ENCODE assay signal across 8 mouse cellular contexts in genomic region chr11:98358161-98359083, GRCm38 (mm10). TPM values are rescaled to one million over a fixed set of nuclear protein-coding genes. Genes with fewer than 3 reads are reported as not detected.
DNase-seq lines count a peak whose midpoint lies in the region; ATAC-seq and TF ChIP-seq lines count a peak whose summit lies in the region.

TSS of gene Stard3 (plus strand) at chr11:98358368.

- H3K27me3 ChIP-seq in MEL (ENCODE audit: control insufficient read depth in 1 of 2, insufficient read depth in 2 of 2, low read length in 2 of 2) = no peaks in the 10 kb centered on the region
- H3K27me3 ChIP-seq in forebrain, embryonic 14.5 days (replicated peaks; ENCODE audit: control insufficient read depth, insufficient read depth, low read length) = no peaks in the 10 kb centered on the region
- peaks cover 3% of the 10 kb centered on the region; the same call in 1 of the 2 replicates for H3K27me3 ChIP-seq in lung, embryonic 16.5 days (ENCODE audit: control insufficient read depth, insufficient read depth, low read depth, low read length)
- H3K27me3 ChIP-seq in thymus, adult 2 months (ENCODE audit: control insufficient read depth, insufficient read depth, low read length) = no peaks in the 10 kb centered on the region

- TF ChIP-seq RAD21 in MEL (IDR thresholded peaks at IDR 0.05; ENCODE audit: low read depth, low read length) = no peak

- peak within 1 kb of the TSS; percentile 83 to 89 for H3K4me3 ChIP-seq in MEL (ENCODE audit: control insufficient read depth in 1 of 2, insufficient read depth in 1 of 2, low read depth in 2 of 2, low read length in 2 of 2)
- H3K4me3 ChIP-seq in forebrain, embryonic 14.5 days (ENCODE audit: low read depth, low read length) = peak within 1 kb of the TSS; percentile 68
- H3K4me3 ChIP-seq in lung, embryonic 16.5 days (ENCODE audit: low read length) = peak within 1 kb of the TSS; percentile 79
- peak within 1 kb of the TSS; percentile 70 for H3K4me3 ChIP-seq in thymus, adult 2 months (ENCODE audit: control insufficient read depth, insufficient read depth, low read length)

- ATAC-seq in forebrain, embryonic 14.5 days = peak; percentile 90
- peak; percentile 91 for ATAC-seq in lung, embryonic 16.5 days (ENCODE audit: low read depth)

- peak within 1 kb of the TSS; percentile 87 for H3K27ac ChIP-seq in MEL (ENCODE audit: control insufficient read depth, low read depth, low read length)
- peak within 1 kb of the TSS; percentile 66; the same call in 1 of the 2 replicates for H3K27ac ChIP-seq in forebrain, embryonic 14.5 days (ENCODE audit: low read depth, low read length)
- peak within 1 kb of the TSS; percentile 94 for H3K27ac ChIP-seq in lung, embryonic 16.5 days (ENCODE audit: low read length)
- peak within 1 kb of the TSS; percentile 76 for H3K27ac ChIP-seq in thymus, adult 2 months (ENCODE audit: control insufficient read depth, insufficient read depth, low read length)

- peak within 1 kb of the TSS; percentile 89 for H3K9ac ChIP-seq in MEL (ENCODE audit: control insufficient read depth, low read depth, low read length, poor library complexity, severe bottlenecking)
- H3K9ac ChIP-seq in forebrain, embryonic 14.5 days (ENCODE audit: low read length) = peak within 1 kb of the TSS; percentile 75
- H3K9ac ChIP-seq in lung, embryonic 16.5 days (ENCODE audit: low read length) = peak within 1 kb of the TSS; percentile 86

- H3K36me3 ChIP-seq in MEL (ENCODE audit: control insufficient read depth in 1 of 2, insufficient read depth in 2 of 2, low read length in 2 of 2) = peaks cover 0 to 17% of the 10 kb centered on the region in 2 experiments; a peak in 2 of 4 replicates
- no peaks in the 10 kb centered on the region for H3K36me3 ChIP-seq in forebrain, embryonic 14.5 days (ENCODE audit: control insufficient read depth, insufficient read depth, low read length)
- no peaks in the 10 kb centered on the region for H3K36me3 ChIP-seq in lung, embryonic 16.5 days (ENCODE audit: control insufficient read depth, insufficient read depth, low read length)
- H3K36me3 ChIP-seq in thymus, adult 2 months (ENCODE audit: control insufficient read depth, insufficient read depth, low read length) = no peaks in the 10 kb centered on the region

- intact Hi-C loops in heart, postnatal 25 days (cut with DNase I) = no loop called here

- peaks cover 9 to 28% of the 10 kb centered on the region in 2 experiments for H3K4me1 ChIP-seq in MEL (ENCODE audit: control insufficient read depth in 1 of 2, insufficient read depth in 2 of 2, low read length in 2 of 2)
- H3K4me1 ChIP-seq in forebrain, embryonic 14.5 days (ENCODE audit: control insufficient read depth, insufficient read depth, low read length) = peaks cover 16% of the 10 kb centered on the region
- H3K4me1 ChIP-seq in lung, embryonic 16.5 days (replicated peaks; ENCODE audit: control insufficient read depth, insufficient read depth, low read length) = peaks cover 49% of the 10 kb centered on the region
- H3K4me1 ChIP-seq in thymus, adult 2 months (replicated peaks; ENCODE audit: control insufficient read depth, insufficient read depth, low read length) = peaks cover 46% of the 10 kb centered on the region

- no peaks in the 10 kb centered on the region for H3K9me3 ChIP-seq in MEL (replicated peaks; ENCODE audit: insufficient read depth, low read length)
- H3K9me3 ChIP-seq in forebrain, embryonic 14.5 days (replicated peaks; ENCODE audit: control insufficient read depth, low read length) = no peaks in the 10 kb centered on the region
- H3K9me3 ChIP-seq in lung, embryonic 16.5 days (ENCODE audit: control insufficient read depth, low read length) = no peaks in the 10 kb centered on the region

- no peak for TF ChIP-seq CTCF in MEL (IDR thresholded peaks at IDR 0.05 in 2 of 3, conservative IDR thresholded peaks at IDR 0.05 in 1 of 3; ENCODE audit: control insufficient read depth in 1 of 3, insufficient read depth in 1 of 3, low read depth in 2 of 3, low read length in 3 of 3, poor library complexity in 1 of 3, severe bottlenecking in 1 of 3)
- TF ChIP-seq CTCF in thymus, adult 2 months (IDR thresholded peaks at IDR 0.05; ENCODE audit: borderline replicate concordance, control insufficient read depth, extremely low read depth, insufficient read depth, low read length, poor library complexity) = no peak

- peak within 1 kb of the TSS; percentile 91 for H3K4me2 ChIP-seq in forebrain, embryonic 14.5 days (ENCODE audit: low read length)
- H3K4me2 ChIP-seq in lung, embryonic 16.5 days (ENCODE audit: low read depth, low read length) = peak within 1 kb of the TSS; percentile 88

- peaks cover 32% of the 10 kb centered on the region for H3K79me2 ChIP-seq in MEL (ENCODE audit: control insufficient read depth, insufficient read depth, low read length, poor library complexity)

- under 1% methylated on average over 59 of the region's 60 CpGs for WGBS in forebrain, embryonic 14.5 days
- WGBS in lung, embryonic 16.5 days = under 1% methylated on average over 52 of the region's 60 CpGs
- WGBS in thymus, adult 2 months = under 1% methylated on average over 60 of the region's 60 CpGs

- peak; percentile 98 for DNase-seq in MEL (ENCODE audit: low read depth, low spot score)
- DNase-seq in cerebellum, adult 11 months = peak; percentile 83
- DNase-seq in forebrain, embryonic 14.5 days (ENCODE audit: low spot score) = peak; percentile 94
- peak; percentile 78 for DNase-seq in heart, postnatal 25 days (ENCODE audit: low spot score)
- peak; percentile 68 to 86 for DNase-seq in layer of hippocampus, adult 18-20 months (ENCODE audit: low spot score in 2 of 2)
- DNase-seq in ovary, adult 18-20 months (ENCODE audit: low spot score) = peak; percentile 84
- DNase-seq in thymus, adult 2 months = peak; percentile 91

- TF ChIP-seq EP300 in MEL (IDR thresholded peaks at IDR 0.05; ENCODE audit: low read depth in 1 of 2, low read length in 2 of 2) = no peak

- TF ChIP-seq POLR2A in MEL (IDR thresholded peaks at IDR 0.05; ENCODE audit: control insufficient read depth in 1 of 2, insufficient read depth in 1 of 2, low read depth in 1 of 2, low read length in 2 of 2, poor library complexity in 1 of 2) = peak; percentile 94 to 97
- peak; percentile 77 for TF ChIP-seq POLR2A in thymus, adult 2 months (IDR thresholded peaks at IDR 0.05; ENCODE audit: control insufficient read depth, extremely low read depth, insufficient read depth, low read length, poor library complexity)

TF ChIP-seq in MEL, 35 proteins besides CTCF, POLR2A, EP300 and RAD21 (continues in another document):
- TF ChIP-seq ZKSCAN1 (IDR thresholded peaks at IDR 0.05; ENCODE audit: low read depth, low read length) (no peak), SMC3 (IDR thresholded peaks at IDR 0.05; ENCODE audit: low read depth, low read length) (no peak), ZNF384 (IDR thresholded peaks at IDR 0.05; ENCODE audit: low read depth, low read length) (no peak), MEF2A (IDR thresholded peaks at IDR 0.05; ENCODE audit: extremely low read depth, insufficient replicate concordance, low read depth, low read length, poor library complexity, severe bottlenecking) (no peak), POLR2AphosphoS2 (IDR thresholded peaks at IDR 0.05; ENCODE audit: low read length) (peak; percentile 97), MAFK (IDR thresholded peaks at IDR 0.05; ENCODE audit: borderline replicate concordance, low read depth, low read length) (no peak), HCFC1 (IDR thresholded peaks at IDR 0.05; ENCODE audit: low read depth, low read length) (peak; percentile 84), CHD1 (IDR thresholded peaks at IDR 0.05; ENCODE audit: low read depth, low read length) (0 out of 2 replicates have a peak, but pooled peaks have one; percentile 57), POLR2AphosphoS5 (IDR thresholded peaks at IDR 0.05; ENCODE audit: borderline replicate concordance, low read depth, low read length) (no peak), TBP (IDR thresholded peaks at IDR 0.05; ENCODE audit: low read depth, low read length) (peak; percentile 94), RCOR1 (IDR thresholded peaks at IDR 0.05; ENCODE audit: low read depth, low read length) (no peak), GABPA (IDR thresholded peaks at IDR 0.05; ENCODE audit: low read depth, low read length) (no peak), ZMIZ1 (IDR thresholded peaks at IDR 0.05; ENCODE audit: low read depth, low read length) (peak; percentile 97), KAT2A (conservative IDR thresholded peaks at IDR 0.05; ENCODE audit: low read depth, low read length) (no peak; the same call in 1 of the 2 replicates), SIN3A (IDR thresholded peaks at IDR 0.05; ENCODE audit: low read length) (peak; percentile 77), MYC (IDR thresholded peaks at IDR 0.05; ENCODE audit: low read depth, low read length) (no peak), USF1 (IDR thresholded peaks at IDR 0.05; ENCODE audit: low read depth, low read length) (no peak), E2F4 (IDR thresholded peaks at IDR 0.05; ENCODE audit: borderline replicate concordance, low read depth, low read length) (peak; percentile 55; the same call in 1 of the 2 replicates), NELFE (IDR thresholded peaks at IDR 0.05; ENCODE audit: low read depth, low read length) (peak; percentile 95), JUND (IDR thresholded peaks at IDR 0.05; ENCODE audit: low read depth, low read length) (no peak), MAX (IDR thresholded peaks at IDR 0.05; ENCODE audit: low read length) (peak; percentile 52; the same call in 1 of the 2 replicates), MXI1 (IDR thresholded peaks at IDR 0.05; ENCODE audit: low read depth, low read length) (peak; percentile 72), UBTF (IDR thresholded peaks at IDR 0.05; ENCODE audit: borderline replicate concordance, insufficient read depth, low read depth, low read length) (no peak), ETS1 (IDR thresholded peaks at IDR 0.05; ENCODE audit: low read depth, low read length) (peak; percentile 30; the same call in 1 of the 2 replicates), NRF1 (IDR thresholded peaks at IDR 0.05; ENCODE audit: insufficient read depth, low read depth, low read length, poor library complexity, severe bottlenecking) (peak; percentile 72), BHLHE40 (IDR thresholded peaks at IDR 0.05; ENCODE audit: borderline replicate concordance, low read depth, low read length) (no peak)

RNA-seq across cellular contexts. Expression of gene Stard3, which starts in this region (rescaled TPM):
- total RNA-seq in MEL (2012; rRNA removed) = 61.7 and 62.5 TPM in 2 replicates
- 10 to 100 TPM in 1 of 2 experiments, not detected in 1; 53.0 TPM for polyA plus RNA-seq in MEL (2012; ENCODE audit: insufficient read depth in 1 of 2, insufficient read length in 2 of 2, low read depth in 1 of 2, low replicate concordance in 2 of 2, missing spikeins in 1 of 2)
- polyA plus RNA-seq in forebrain, embryonic 14.5 days (2014; fragmentation: Nextera tagmentation; extraction: Ambion mirVana) = 43.8 and 46.6 TPM in 2 replicates
- 10 to 100 TPM; 19.7 to 24.9 TPM for total RNA-seq in heart, postnatal 25 days (2021)
- total RNA-seq in layer of hippocampus, adult 18-20 months (2021) = 10 to 100 TPM; 35.3 to 36.7 TPM
- polyA plus RNA-seq in lung, embryonic 16.5 days (2015; fragmentation: Nextera tagmentation; extraction: Ambion mirVana) = 55.9 and 61.3 TPM in 2 replicates
- 260 and 271 TPM in 2 replicates for polyA plus RNA-seq in thymus, adult 2 months (2012; rRNA removed)

Comparison
In these comparisons a context has a peak if more than half of its experiments do, and no peak if none do; other contexts are left out.
1. Peak in every context shown above with its lines: DNase-seq, ATAC-seq, H3K4me3 ChIP-seq and H3K27ac ChIP-seq.